Mouse (Mus musculus): Measurements from ENCODE around the gene Tnfrsf17.

DNA sequence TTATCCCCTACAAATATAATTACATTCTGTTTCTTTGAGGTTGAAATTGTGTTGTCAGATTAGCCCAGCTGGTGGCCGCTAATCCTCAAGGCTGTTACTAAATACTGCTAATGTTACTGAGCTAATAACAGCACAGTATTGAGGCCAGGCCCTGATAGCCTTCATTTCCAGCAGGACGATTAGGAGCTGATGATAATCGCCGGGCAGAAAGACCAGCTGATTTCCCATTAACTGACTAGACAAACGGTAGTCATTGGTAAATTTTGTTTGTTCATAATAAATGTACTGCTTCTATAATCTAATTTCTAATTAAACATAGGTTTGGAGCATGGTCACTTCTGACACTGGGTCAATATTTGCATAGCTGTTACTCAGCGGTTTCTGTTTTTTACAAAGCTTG is 34.8 kb upstream of the Tnfrsf17 start:
- TF ChIP-seq EP300 (IDR thresholded peaks at IDR 0.05; ENCODE audit: low read depth in 1 of 2, low read length in 2 of 2) (no peak), TAL1 (IDR thresholded peaks at IDR 0.05; ENCODE audit: low read length) (no peak), JUND (IDR thresholded peaks at IDR 0.05; ENCODE audit: low read depth, low read length) (no peak), POLR2A (IDR thresholded peaks at IDR 0.05; ENCODE audit: control insufficient read depth in 1 of 2, insufficient read depth in 1 of 2, low read depth in 1 of 2, low read length in 2 of 2, poor library complexity in 1 of 2) (no peak), CTCF (IDR thresholded peaks at IDR 0.05 in 2 of 3, conservative IDR thresholded peaks at IDR 0.05 in 1 of 3; ENCODE audit: control insufficient read depth in 1 of 3, insufficient read depth in 1 of 3, low read depth in 2 of 3, low read length in 3 of 3, poor library complexity in 1 of 3, severe bottlenecking in 1 of 3) (no peak), MAX (IDR thresholded peaks at IDR 0.05; ENCODE audit: low read length) (no peak)

All from MEL (cell line).